Mouse (Mus musculus): ENCODE measurements at regions not wholly inside any gene's neighbourhood (a gene's known extent, or its start where the extent isn't known, plus 50 kb on each side); places are given as distances from the start of the nearest gene placed in this dataset.

GRCm38 (mm10) chr1:161607446-161607845 lies 113.0 kb downstream of the Tnfsf18 start:
- no peaks in the 10 kb centered on the region for H3K36me3 ChIP-seq (replicated peaks; ENCODE audit: control insufficient read depth, insufficient read depth, low read depth)
- no peak overlapping the region for H3K4me3 ChIP-seq (ENCODE audit: insufficient read depth in 1 of 2, low read depth in 2 of 2, low read length in 2 of 2)
- TF ChIP-seq CTCF (IDR thresholded peaks at IDR 0.05; ENCODE audit: low read depth) (no peak), EP300 (IDR thresholded peaks at IDR 0.05; ENCODE audit: low read depth) (no peak)
- H3K9ac ChIP-seq (replicated peaks) = no peak overlapping the region
- H3K4me1 ChIP-seq (replicated peaks; ENCODE audit: control insufficient read depth in 2 of 2, insufficient read depth in 2 of 2, low read length in 1 of 2) = no peaks in the 10 kb centered on the region
- H3K9me3 ChIP-seq (ENCODE audit: control insufficient read depth, low read length) = no peaks in the 10 kb centered on the region
- ATAC-seq (ENCODE audit: insufficient read depth) (no peak), DNase-seq (ENCODE audit: low read depth in 3 of 3, low spot score in 3 of 3) (no peak)
- H3K27me3 ChIP-seq (ENCODE audit: control insufficient read depth, insufficient read depth, low read length) = no peaks in the 10 kb centered on the region
- H3K27ac ChIP-seq = no peak overlapping the region
- H3K4me2 ChIP-seq (ENCODE audit: low read depth) = no peak overlapping the region
- 57% methylated on average over 4 of the region's 4 CpGs for WGBS (ENCODE audit: insufficient replicate concordance)

DNA sequence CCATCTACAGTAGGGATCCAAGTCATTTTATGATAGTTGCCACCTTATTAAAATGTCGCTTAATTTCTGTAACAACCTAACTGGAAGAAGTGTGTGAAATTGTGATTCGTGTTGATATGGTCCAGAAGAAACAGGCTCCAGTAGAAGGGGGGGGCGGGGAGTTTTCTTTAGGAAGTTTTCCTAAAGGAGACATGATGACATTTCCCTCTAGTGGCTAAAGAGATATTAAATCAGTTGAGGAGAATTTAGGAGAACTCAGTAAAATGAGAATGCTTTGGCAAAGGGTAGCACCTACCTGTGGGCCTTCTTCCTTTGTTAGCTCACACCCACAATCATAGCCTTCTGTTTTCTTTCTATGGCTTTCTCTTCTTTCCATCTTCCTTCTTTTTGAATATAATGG lies 107.7 kb downstream of the Tnfsf18 start:
- DNase-seq (ENCODE audit: low read depth in 3 of 3, low spot score in 3 of 3) (no peak), ATAC-seq (ENCODE audit: insufficient read depth) (no peak)
- 54% methylated on average over 3 of the region's 3 CpGs for WGBS (ENCODE audit: insufficient replicate concordance)
- H3K36me3 ChIP-seq (replicated peaks; ENCODE audit: control insufficient read depth, insufficient read depth, low read depth) = no peaks in the 10 kb centered on the region
- no peaks in the 10 kb centered on the region for H3K9me3 ChIP-seq (ENCODE audit: control insufficient read depth, low read length)
- no peak overlapping the region for H3K4me3 ChIP-seq (ENCODE audit: insufficient read depth in 1 of 2, low read depth in 2 of 2, low read length in 2 of 2)
- H3K4me1 ChIP-seq (replicated peaks; ENCODE audit: control insufficient read depth in 2 of 2, insufficient read depth in 2 of 2, low read length in 1 of 2) = no peaks in the 10 kb centered on the region
- H3K4me2 ChIP-seq (ENCODE audit: low read depth) = no peak overlapping the region
- H3K27me3 ChIP-seq (ENCODE audit: control insufficient read depth, insufficient read depth, low read length) = no peaks in the 10 kb centered on the region
- TF ChIP-seq CTCF (IDR thresholded peaks at IDR 0.05; ENCODE audit: low read depth) (no peak), EP300 (IDR thresholded peaks at IDR 0.05; ENCODE audit: low read depth) (no peak)
- no peak overlapping the region for H3K9ac ChIP-seq (replicated peaks)
- no peak overlapping the region for H3K27ac ChIP-seq

DNA sequence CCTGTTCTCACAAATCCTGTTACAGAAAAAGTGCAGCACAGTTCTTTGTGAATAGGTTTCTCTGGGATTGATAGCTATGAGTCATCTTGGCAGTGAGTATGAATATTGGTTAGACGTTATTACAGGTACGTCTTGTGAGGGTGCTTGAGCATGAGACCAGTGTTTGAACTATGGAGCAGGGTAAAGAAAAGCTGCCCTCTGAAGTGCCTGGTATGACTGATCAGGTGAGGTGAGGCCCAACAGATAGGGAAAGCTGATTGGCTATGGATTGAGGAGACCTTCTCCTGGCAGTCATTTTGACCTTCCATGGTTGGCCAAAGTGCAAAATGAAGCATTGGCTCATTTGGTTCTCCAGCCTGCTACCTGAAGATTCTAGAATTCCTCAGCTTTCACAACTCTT lies 106.7 kb downstream of the Tnfsf18 start:
- Histone ChIP-seq H3K9ac (replicated peaks) (no peak overlapping the region), H3K27me3 (ENCODE audit: control insufficient read depth, insufficient read depth, low read length) (no peaks in the 10 kb centered on the region), H3K4me2 (ENCODE audit: low read depth) (no peak overlapping the region), H3K36me3 (replicated peaks; ENCODE audit: control insufficient read depth, insufficient read depth, low read depth) (no peaks in the 10 kb centered on the region), H3K27ac (no peak overlapping the region), H3K4me1 (replicated peaks; ENCODE audit: control insufficient read depth in 2 of 2, insufficient read depth in 2 of 2, low read length in 1 of 2) (no peaks in the 10 kb centered on the region), H3K4me3 (ENCODE audit: insufficient read depth in 1 of 2, low read depth in 2 of 2, low read length in 2 of 2) (no peak overlapping the region), H3K9me3 (ENCODE audit: control insufficient read depth, low read length) (no peaks in the 10 kb centered on the region)
- DNase-seq (ENCODE audit: low read depth in 3 of 3, low spot score in 3 of 3) = no peak
- no peak for ATAC-seq (ENCODE audit: insufficient read depth)
- TF ChIP-seq EP300 (IDR thresholded peaks at IDR 0.05; ENCODE audit: low read depth) = no peak
- TF ChIP-seq CTCF (IDR thresholded peaks at IDR 0.05; ENCODE audit: low read depth) = no peak
- WGBS (ENCODE audit: insufficient replicate concordance) = 66% methylated on average over 2 of the region's 2 CpGs

- Histone ChIP-seq H3K4me1 (replicated peaks; ENCODE audit: control insufficient read depth in 2 of 2, insufficient read depth in 2 of 2, low read length in 1 of 2) (no peaks in the 10 kb centered on the region), H3K9me3 (ENCODE audit: control insufficient read depth, low read length) (no peaks in the 10 kb centered on the region), H3K4me3 (ENCODE audit: insufficient read depth in 1 of 2, low read depth in 2 of 2, low read length in 2 of 2) (no peak overlapping the region), H3K4me2 (ENCODE audit: low read depth) (no peak overlapping the region), H3K36me3 (replicated peaks; ENCODE audit: control insufficient read depth, insufficient read depth, low read depth) (no peaks in the 10 kb centered on the region), H3K27me3 (ENCODE audit: control insufficient read depth, insufficient read depth, low read length) (no peaks in the 10 kb centered on the region), H3K27ac (no peak overlapping the region), H3K9ac (replicated peaks) (no peak overlapping the region)
- WGBS (ENCODE audit: insufficient replicate concordance) = 55% methylated on average over 3 of the region's 3 CpGs
- no peak for TF ChIP-seq CTCF (IDR thresholded peaks at IDR 0.05; ENCODE audit: low read depth)
- TF ChIP-seq EP300 (IDR thresholded peaks at IDR 0.05; ENCODE audit: low read depth) = no peak
- ATAC-seq (ENCODE audit: insufficient read depth) = no peak
- DNase-seq (ENCODE audit: low read depth in 3 of 3, low spot score in 3 of 3) = no peak
Measured at GRCm38 (mm10) chr1:161598167-161598566, 103.7 kb downstream of the Tnfsf18 start.

DNA sequence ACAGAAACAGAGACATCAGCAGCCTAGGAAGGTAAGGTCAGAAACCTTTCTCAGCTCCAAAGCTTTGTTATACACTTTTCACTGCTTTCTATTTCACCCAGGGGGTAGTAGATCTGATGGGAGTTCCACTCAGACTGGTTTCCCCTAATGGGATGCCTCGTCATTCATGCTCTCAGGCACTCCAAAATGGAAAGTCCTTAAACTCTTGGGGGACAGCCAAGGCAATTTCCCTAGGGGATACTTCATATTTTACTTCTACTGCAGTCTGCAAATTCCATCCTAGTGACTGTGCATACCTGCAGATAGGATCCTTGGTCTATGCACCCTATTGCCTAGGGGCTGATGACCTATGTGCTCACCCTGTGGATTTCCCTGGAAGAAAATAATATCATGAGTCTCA lies 82.1 kb downstream of the Tnfsf18 start:
- ATAC-seq (ENCODE audit: insufficient read depth) (no peak), DNase-seq (ENCODE audit: low read depth in 3 of 3, low spot score in 3 of 3) (no peak)
- no peaks in the 10 kb centered on the region for H3K9me3 ChIP-seq (ENCODE audit: control insufficient read depth, low read length)
- no peaks in the 10 kb centered on the region for H3K4me1 ChIP-seq (replicated peaks; ENCODE audit: control insufficient read depth in 2 of 2, insufficient read depth in 2 of 2, low read length in 1 of 2)
- TF ChIP-seq CTCF (IDR thresholded peaks at IDR 0.05; ENCODE audit: low read depth) = no peak
- no peak for TF ChIP-seq EP300 (IDR thresholded peaks at IDR 0.05; ENCODE audit: low read depth)
- H3K36me3 ChIP-seq (replicated peaks; ENCODE audit: control insufficient read depth, insufficient read depth, low read depth) = no peaks in the 10 kb centered on the region
- H3K4me3 ChIP-seq (ENCODE audit: insufficient read depth in 1 of 2, low read depth in 2 of 2, low read length in 2 of 2) = no peak overlapping the region
- H3K27ac ChIP-seq = no peak overlapping the region
- 48% methylated on average over 1 of the region's 1 CpGs for WGBS (ENCODE audit: insufficient replicate concordance)
- H3K27me3 ChIP-seq (ENCODE audit: control insufficient read depth, insufficient read depth, low read length) = no peaks in the 10 kb centered on the region
- no peak overlapping the region for H3K4me2 ChIP-seq (ENCODE audit: low read depth)
- no peak overlapping the region for H3K9ac ChIP-seq (replicated peaks)
